Mouse (Mus musculus) thymus, adult 2 months (tissue): ENCODE measurements around the gene Limd1.

Source experiments
- CTCF ChIP-seq: fragments of 200-500 bp; IDR thresholded peaks from 2 replicates; pipeline ENCODE4 v1.5.1; 2012; ENCODE audit warnings: mild to moderate bottlenecking, control low read depth, low read length, moderate library complexity, borderline replicate concordance; ENCODE audit not compliant: control insufficient read depth, poor library complexity, insufficient read depth; ENCODE audit errors: extremely low read depth
- POLR2A ChIP-seq: fragments of 200-500 bp; IDR thresholded peaks from 2 replicates; pipeline ENCODE4 v1.6.1; 2012; ENCODE audit warnings: mild to moderate bottlenecking, low read length, control low read depth, moderate library complexity; ENCODE audit not compliant: control insufficient read depth, poor library complexity, insufficient read depth; ENCODE audit errors: extremely low read depth

DNA sequence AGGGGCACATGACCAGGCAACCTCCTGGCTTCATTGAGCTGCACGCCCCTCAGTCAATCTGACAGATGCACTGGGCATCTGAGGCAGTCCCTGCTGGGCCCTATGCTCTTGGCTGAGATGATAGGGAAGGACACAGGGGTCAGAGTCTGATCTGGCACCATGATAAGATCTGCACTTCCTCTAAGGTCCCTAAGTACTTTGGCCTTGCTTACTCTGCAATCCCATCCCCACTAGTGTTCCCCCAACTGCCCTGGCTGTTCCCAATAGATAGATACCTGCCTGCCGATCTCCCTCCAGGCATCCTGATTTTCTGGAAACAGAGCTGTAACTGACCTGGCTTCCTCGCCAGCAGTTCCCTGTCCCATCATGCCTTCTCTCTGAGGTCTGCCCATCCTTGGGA lies 8.1 kb downstream of the Limd1 start:
- no peak for TF ChIP-seq POLR2A
- no peak for TF ChIP-seq CTCF
